Mouse (Mus musculus): Measurements from ENCODE around the gene 1700030J22Rik. TPM values are rescaled to one million over a fixed set of nuclear protein-coding genes. Genes with fewer than 3 reads are reported as not detected.

Gene 1700030J22Rik
- polyA plus RNA-seq, 1 experiment from 2014 or later, result 3.4 TPM

- H3K27me3 ChIP-seq (ENCODE audit: control insufficient read depth, insufficient read depth, low read depth, low read length), result no peaks in the 10 kb centered on the region
- ATAC-seq (ENCODE audit: low read depth), result no peak
- H3K36me3 ChIP-seq (ENCODE audit: control insufficient read depth, insufficient read depth, low read length), result no peaks in the 10 kb centered on the region
- H3K4me1 ChIP-seq (replicated peaks; ENCODE audit: control insufficient read depth, insufficient read depth, low read length), result peaks cover 10% of the 10 kb centered on the region; the same call in 1 of the 2 replicates
- no peak overlapping the region for H3K4me2 ChIP-seq (ENCODE audit: low read depth, low read length)
- H3K27ac ChIP-seq (ENCODE audit: low read length), result no peak overlapping the region
- no peak overlapping the region for H3K4me3 ChIP-seq (ENCODE audit: low read length)
- 37% methylated on average over 5 of the region's 5 CpGs for WGBS
- H3K9me3 ChIP-seq (ENCODE audit: control insufficient read depth, low read length), result no peaks in the 10 kb centered on the region
- no peak overlapping the region for H3K9ac ChIP-seq (ENCODE audit: low read length)
Measured at GRCm38 (mm10) chr8:116975066-116975465, 3.7 kb downstream of the 1700030J22Rik start.

GRCm38 (mm10) chr8:116969531-116969930 lies 9.2 kb downstream of the 1700030J22Rik start:
- H3K4me2 ChIP-seq (ENCODE audit: low read depth, low read length), result no peak overlapping the region
- H3K27me3 ChIP-seq (ENCODE audit: control insufficient read depth, insufficient read depth, low read depth, low read length), result no peaks in the 10 kb centered on the region
- H3K36me3 ChIP-seq (ENCODE audit: control insufficient read depth, insufficient read depth, low read length), result no peaks in the 10 kb centered on the region
- WGBS, result 77% methylated on average over 6 of the region's 6 CpGs
- ATAC-seq (ENCODE audit: low read depth), result no peak
- no peak overlapping the region for H3K4me3 ChIP-seq (ENCODE audit: low read length)
- H3K4me1 ChIP-seq (replicated peaks; ENCODE audit: control insufficient read depth, insufficient read depth, low read length), result no peaks in the 10 kb centered on the region
- H3K9ac ChIP-seq (ENCODE audit: low read length), result no peak overlapping the region
- no peak overlapping the region for H3K27ac ChIP-seq (ENCODE audit: low read length)
- H3K9me3 ChIP-seq (ENCODE audit: control insufficient read depth, low read length), result no peaks in the 10 kb centered on the region

- no peak overlapping the region for H3K27ac ChIP-seq (ENCODE audit: low read length)
- no peak overlapping the region for H3K4me2 ChIP-seq (ENCODE audit: low read depth, low read length)
- ATAC-seq (ENCODE audit: low read depth), result no peak
- peaks cover 38% of the 10 kb centered on the region for H3K36me3 ChIP-seq (ENCODE audit: control insufficient read depth, insufficient read depth, low read length)
- H3K9me3 ChIP-seq (ENCODE audit: control insufficient read depth, low read length), result no peaks in the 10 kb centered on the region
- peaks cover 11% of the 10 kb centered on the region for H3K4me1 ChIP-seq (replicated peaks; ENCODE audit: control insufficient read depth, insufficient read depth, low read length)
- no peaks in the 10 kb centered on the region for H3K27me3 ChIP-seq (ENCODE audit: control insufficient read depth, insufficient read depth, low read depth, low read length)
- no peak overlapping the region for H3K4me3 ChIP-seq (ENCODE audit: low read length)
- H3K9ac ChIP-seq (ENCODE audit: low read length), result no peak overlapping the region
- 90% methylated on average over 9 of the region's 9 CpGs for WGBS
Measured at GRCm38 (mm10) chr8:116954415-116954814, 24.3 kb downstream of the 1700030J22Rik start.

GRCm38 (mm10) chr8:116952428-116952827 lies 26.3 kb downstream of the 1700030J22Rik start:
- H3K27ac ChIP-seq (ENCODE audit: low read length), result peak overlapping the region; percentile 90
- H3K4me2 ChIP-seq (ENCODE audit: low read depth, low read length), result no peak overlapping the region
- WGBS, result 71% methylated on average over 8 of the region's 8 CpGs
- H3K36me3 ChIP-seq (ENCODE audit: control insufficient read depth, insufficient read depth, low read length), result peaks cover 30% of the 10 kb centered on the region
- H3K4me3 ChIP-seq (ENCODE audit: low read length), result no peak overlapping the region
- H3K27me3 ChIP-seq (ENCODE audit: control insufficient read depth, insufficient read depth, low read depth, low read length), result no peaks in the 10 kb centered on the region
- H3K9me3 ChIP-seq (ENCODE audit: control insufficient read depth, low read length), result no peaks in the 10 kb centered on the region
- peak; percentile 31; the same call in 1 of the 2 replicates for ATAC-seq (ENCODE audit: low read depth)
- no peak overlapping the region for H3K9ac ChIP-seq (ENCODE audit: low read length)
- peaks cover 13% of the 10 kb centered on the region for H3K4me1 ChIP-seq (replicated peaks; ENCODE audit: control insufficient read depth, insufficient read depth, low read length)

- H3K27me3 ChIP-seq (ENCODE audit: control insufficient read depth, insufficient read depth, low read depth, low read length), result no peaks in the 10 kb centered on the region
- WGBS, result 75% methylated on average over 2 of the region's 2 CpGs
- peak overlapping the region; percentile 90 for H3K27ac ChIP-seq (ENCODE audit: low read length)
- no peaks in the 10 kb centered on the region for H3K9me3 ChIP-seq (ENCODE audit: control insufficient read depth, low read length)
- peaks cover 26% of the 10 kb centered on the region for H3K36me3 ChIP-seq (ENCODE audit: control insufficient read depth, insufficient read depth, low read length)
- H3K9ac ChIP-seq (ENCODE audit: low read length), result no peak overlapping the region
- H3K4me1 ChIP-seq (replicated peaks; ENCODE audit: control insufficient read depth, insufficient read depth, low read length), result peaks cover 16% of the 10 kb centered on the region
- ATAC-seq (ENCODE audit: low read depth), result peak; percentile 75
- no peak overlapping the region for H3K4me2 ChIP-seq (ENCODE audit: low read depth, low read length)
- H3K4me3 ChIP-seq (ENCODE audit: low read length), result no peak overlapping the region
Measured at GRCm38 (mm10) chr8:116951778-116952177, 27.0 kb downstream of the 1700030J22Rik start.

DNA sequence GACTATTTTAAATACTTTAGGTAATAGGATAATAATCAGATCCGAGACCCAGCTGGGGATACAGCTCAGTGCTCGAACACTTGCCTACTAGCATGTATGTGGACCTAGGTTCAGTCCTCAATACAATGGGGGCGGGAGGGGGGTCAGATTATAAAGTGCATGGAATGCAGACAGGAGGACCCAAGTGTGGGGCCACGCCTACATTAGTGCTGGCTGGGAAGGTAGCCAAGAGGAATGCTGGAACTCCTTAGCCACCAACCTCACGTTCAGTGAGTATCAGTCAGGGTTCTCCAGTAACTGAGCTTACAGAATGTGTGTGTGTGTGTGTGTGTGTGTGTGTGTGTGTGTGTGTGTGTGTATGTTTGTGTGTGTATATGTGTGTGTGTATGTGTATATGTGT lies 27.4 kb downstream of the 1700030J22Rik start:
- no peak overlapping the region for H3K4me2 ChIP-seq (ENCODE audit: low read depth, low read length)
- 35% methylated on average over 5 of the region's 5 CpGs for WGBS
- H3K4me3 ChIP-seq (ENCODE audit: low read length), result no peak overlapping the region
- no peak overlapping the region for H3K9ac ChIP-seq (ENCODE audit: low read length)
- no peaks in the 10 kb centered on the region for H3K27me3 ChIP-seq (ENCODE audit: control insufficient read depth, insufficient read depth, low read depth, low read length)
- peaks cover 23% of the 10 kb centered on the region for H3K36me3 ChIP-seq (ENCODE audit: control insufficient read depth, insufficient read depth, low read length)
- peak overlapping the region; percentile 90 for H3K27ac ChIP-seq (ENCODE audit: low read length)
- peak; percentile 90 for ATAC-seq (ENCODE audit: low read depth)
- H3K9me3 ChIP-seq (ENCODE audit: control insufficient read depth, low read length), result no peaks in the 10 kb centered on the region
- H3K4me1 ChIP-seq (replicated peaks; ENCODE audit: control insufficient read depth, insufficient read depth, low read length), result peaks cover 20% of the 10 kb centered on the region

- no peak overlapping the region for H3K4me2 ChIP-seq (ENCODE audit: low read depth, low read length)
- no peaks in the 10 kb centered on the region for H3K9me3 ChIP-seq (ENCODE audit: control insufficient read depth, low read length)
- peak overlapping the region; percentile 36 for H3K27ac ChIP-seq (ENCODE audit: low read length)
- no peak for ATAC-seq (ENCODE audit: low read depth)
- H3K36me3 ChIP-seq (ENCODE audit: control insufficient read depth, insufficient read depth, low read length), result no peaks in the 10 kb centered on the region
- H3K27me3 ChIP-seq (ENCODE audit: control insufficient read depth, insufficient read depth, low read depth, low read length), result no peaks in the 10 kb centered on the region
- WGBS, result 72% methylated on average over 7 of the region's 7 CpGs
- H3K4me3 ChIP-seq (ENCODE audit: low read length), result no peak overlapping the region
- peaks cover 42% of the 10 kb centered on the region for H3K4me1 ChIP-seq (replicated peaks; ENCODE audit: control insufficient read depth, insufficient read depth, low read length)
- H3K9ac ChIP-seq (ENCODE audit: low read length), result no peak overlapping the region
Measured at GRCm38 (mm10) chr8:116947589-116947988, 31.2 kb downstream of the 1700030J22Rik start.

GRCm38 (mm10) chr8:116946851-116947250 lies 31.9 kb downstream of the 1700030J22Rik start:
- no peak overlapping the region for H3K9ac ChIP-seq (ENCODE audit: low read length)
- peak overlapping the region; percentile 33; the same call in 1 of the 2 replicates for H3K27ac ChIP-seq (ENCODE audit: low read length)
- no peaks in the 10 kb centered on the region for H3K36me3 ChIP-seq (ENCODE audit: control insufficient read depth, insufficient read depth, low read length)
- H3K4me1 ChIP-seq (replicated peaks; ENCODE audit: control insufficient read depth, insufficient read depth, low read length), result peaks cover 38% of the 10 kb centered on the region
- H3K27me3 ChIP-seq (ENCODE audit: control insufficient read depth, insufficient read depth, low read depth, low read length), result no peaks in the 10 kb centered on the region
- H3K4me3 ChIP-seq (ENCODE audit: low read length), result 0 out of 2 replicates have a peak overlapping the region, but pooled peaks have one; percentile 0
- peak overlapping the region; percentile 35 for H3K4me2 ChIP-seq (ENCODE audit: low read depth, low read length)
- no peaks in the 10 kb centered on the region for H3K9me3 ChIP-seq (ENCODE audit: control insufficient read depth, low read length)
- WGBS, result 70% methylated on average over 6 of the region's 6 CpGs
- no peak for ATAC-seq (ENCODE audit: low read depth)

GRCm38 (mm10) chr8:116946268-116946838 lies 32.4 kb downstream of the 1700030J22Rik start:
- H3K27me3 ChIP-seq (ENCODE audit: control insufficient read depth, insufficient read depth, low read depth, low read length), result no peaks in the 10 kb centered on the region
- H3K9ac ChIP-seq (ENCODE audit: low read length), result no peak overlapping the region
- no peaks in the 10 kb centered on the region for H3K9me3 ChIP-seq (ENCODE audit: control insufficient read depth, low read length)
- H3K36me3 ChIP-seq (ENCODE audit: control insufficient read depth, insufficient read depth, low read length), result no peaks in the 10 kb centered on the region
- H3K27ac ChIP-seq (ENCODE audit: low read length), result peak overlapping the region; percentile 33; the same call in 1 of the 2 replicates
- peak overlapping the region; percentile 0; the same call in 1 of the 2 replicates for H3K4me3 ChIP-seq (ENCODE audit: low read length)
- peak overlapping the region; percentile 35 for H3K4me2 ChIP-seq (ENCODE audit: low read depth, low read length)
- no peak for ATAC-seq (ENCODE audit: low read depth)
- H3K4me1 ChIP-seq (replicated peaks; ENCODE audit: control insufficient read depth, insufficient read depth, low read length), result peaks cover 36% of the 10 kb centered on the region
- WGBS, result 56% methylated on average over 21 of the region's 21 CpGs

All from lung, embryonic 16.5 days (tissue).